Mouse (Mus musculus) heart, adult 8-10 months (tissue): ENCODE measurements around the gene Bdh2. TPM values are rescaled to one million over a fixed set of nuclear protein-coding genes. Genes with fewer than 3 reads are reported as not detected.

Source experiments
- DNase-seq: peaks from one replicate; pipeline ENCODE4 v3.0.0; 2022; ENCODE audit warnings: low spot score
- total RNA-seq, 4 experiments: library from RNA; stranded (reverse); gene quantifications; 2 replicates each; pipeline ENCODE4 v1.2.4; 2022

Bdh2 gene
- total RNA-seq, 4 experiments from 2014 or later, result 2.7 to 7.0 (median 5.2) TPM

GRCm38 (mm10) chr3:135295559-135295958 is 14.5 kb downstream of the Bdh2 start:
- no peak for DNase-seq

GRCm38 (mm10) chr3:135298560-135298959 is 17.5 kb downstream of the Bdh2 start:
- DNase-seq, result peak; percentile 14

- DNase-seq, result no peak
Observed at GRCm38 (mm10) chr3:135300081-135300480, 19.1 kb downstream of the Bdh2 start.

- DNase-seq, result no peak
Observed at GRCm38 (mm10) chr3:135304060-135304459, 23.0 kb downstream of the Bdh2 start.

- DNase-seq, result no peak
Observed at GRCm38 (mm10) chr3:135304566-135304965, 23.5 kb downstream of the Bdh2 start.

GRCm38 (mm10) chr3:135307411-135308259 is 26.6 kb downstream of the Bdh2 start, which contains the start of gene Slc9b2:
Gene Slc9b2 (plus strand): TSS chr3:135307700.
- DNase-seq, result no peak

GRCm38 (mm10) chr3:135312916-135313491 is 32.0 kb downstream of the Bdh2 start:
- no peak for DNase-seq

GRCm38 (mm10) chr3:135313727-135314126 is 32.7 kb downstream of the Bdh2 start:
- no peak for DNase-seq

- no peak for DNase-seq
Observed at GRCm38 (mm10) chr3:135314811-135315210, 33.8 kb downstream of the Bdh2 start.

GRCm38 (mm10) chr3:135315720-135316425 is 34.9 kb downstream of the Bdh2 start:
- no peak for DNase-seq

- no peak for DNase-seq
Observed at GRCm38 (mm10) chr3:135318331-135318730, 37.3 kb downstream of the Bdh2 start.

GRCm38 (mm10) chr3:135324354-135324753 is 43.3 kb downstream of the Bdh2 start:
- DNase-seq, result no peak

- peak; percentile 3 for DNase-seq
Observed at GRCm38 (mm10) chr3:135327176-135327575, 46.2 kb downstream of the Bdh2 start.

GRCm38 (mm10) chr3:135327601-135328000 is 46.6 kb downstream of the Bdh2 start:
- DNase-seq, result no peak

- peak; percentile 8 for DNase-seq
Observed at GRCm38 (mm10) chr3:135328560-135328959, 47.5 kb downstream of the Bdh2 start.

GRCm38 (mm10) chr3:135332691-135333090 is 51.7 kb downstream of the Bdh2 start:
- DNase-seq, result no peak

- DNase-seq, result no peak
Observed at GRCm38 (mm10) chr3:135333763-135334162, 52.7 kb downstream of the Bdh2 start.

GRCm38 (mm10) chr3:135347739-135348264 is 66.8 kb downstream of the Bdh2 start, which contains the start of gene Slc9b1:
Gene Slc9b1 (plus strand): TSS chr3:135348029.
- DNase-seq, result peak; percentile 3

GRCm38 (mm10) chr3:135349022-135349421 is 68.0 kb downstream of the Bdh2 start:
- DNase-seq, result no peak

- DNase-seq, result no peak
Observed at GRCm38 (mm10) chr3:135351857-135352256, 70.8 kb downstream of the Bdh2 start.
